Mouse (Mus musculus) forebrain, postnatal 0 days (tissue): ENCODE results near the gene Gm10096. TPM values are rescaled to one million over a fixed set of nuclear protein-coding genes. Genes with fewer than 3 reads are reported as not detected.
"Not testable (repeated sequence)": the region's sequence is repeated elsewhere in the genome, so short reads cannot be mapped to it uniquely, and the experiment has no call there.

Source experiments
- ATAC-seq: fragments of 200-750 bp; cut with Nextera tagmentation; 2 replicates; pipeline ENCODE4 v1.8.0; 2017; ENCODE audit warnings: mild to moderate bottlenecking, moderate library complexity
- DNase-seq: peaks from one replicate; pipeline ENCODE4 v3.0.0-alpha.2; 2015
- H3K27ac ChIP-seq: fragments of 300-500 bp; sonication (generic); 2 replicates; pipeline ENCODE4 v1.5.1; 2014; ENCODE audit warnings: low read depth, mild to moderate bottlenecking, antibody characterized with exemption, low read length, moderate library complexity, mixed read lengths
- H3K27me3 ChIP-seq: fragments of 300-500 bp; sonication (generic); 2 replicates; pipeline ENCODE4 v1.6.1; 2014; ENCODE audit warnings: mild to moderate bottlenecking, low read length, mixed read lengths; ENCODE audit not compliant: insufficient read depth
- H3K36me3 ChIP-seq: fragments of 300-500 bp; sonication (generic); 2 replicates; pipeline ENCODE4 v1.6.1; 2014; ENCODE audit warnings: mild to moderate bottlenecking, moderate library complexity; ENCODE audit not compliant: insufficient read depth
- H3K4me1 ChIP-seq: fragments of 300-500 bp; sonication (generic); 2 replicates; pipeline ENCODE4 v1.6.1; 2014; ENCODE audit warnings: antibody characterized with exemption; ENCODE audit not compliant: insufficient read depth
- H3K4me2 ChIP-seq: fragments of 300-500 bp; sonication (generic); 2 replicates; pipeline ENCODE4 v1.6.1; 2014; ENCODE audit warnings: low read depth, mild to moderate bottlenecking, moderate library complexity
- H3K4me3 ChIP-seq: fragments of 300-500 bp; sonication (generic); 2 replicates; pipeline ENCODE4 v1.5.1; 2014; ENCODE audit warnings: low read depth, low read length, mixed read lengths
- H3K9ac ChIP-seq: fragments of 300-500 bp; sonication (generic); 2 replicates; pipeline ENCODE4 v1.6.1; 2014; ENCODE audit warnings: mild to moderate bottlenecking
- H3K9me3 ChIP-seq: fragments of 300-500 bp; sonication (generic); 2 replicates; pipeline ENCODE4 v1.6.1; 2016; ENCODE audit warnings: low read length
- WGBS: fragments of 180-500 bp; shearing (Covaris S2); extraction: QIAGEN DNeasy Blood & Tissue Kit; methylation state at CpG from one replicate; pipeline ENCODE4 v1.1.7; 2014; 5-methylcytosine and 5-hydroxymethylcytosine counted together
- polyA plus RNA-seq: library from polyadenylated mRNA; unstranded; fragments of >200 nt; fragmentation: Nextera tagmentation; extraction: Ambion mirVana; gene quantifications from 2 replicates; pipeline ENCODE4 v1.2.1, GENCODE M21; 2015
- total RNA-seq: library from RNA; depleted of rRNA; stranded (reverse); fragments of >200 nt; gene quantifications from 2 replicates; pipeline ENCODE4 v1.2.3, GENCODE M21; 2014; rRNA removed

Gene Gm10096
- total RNA-seq, result not detected in 2 replicates
- not detected in 2 replicates for polyA plus RNA-seq

DNA sequence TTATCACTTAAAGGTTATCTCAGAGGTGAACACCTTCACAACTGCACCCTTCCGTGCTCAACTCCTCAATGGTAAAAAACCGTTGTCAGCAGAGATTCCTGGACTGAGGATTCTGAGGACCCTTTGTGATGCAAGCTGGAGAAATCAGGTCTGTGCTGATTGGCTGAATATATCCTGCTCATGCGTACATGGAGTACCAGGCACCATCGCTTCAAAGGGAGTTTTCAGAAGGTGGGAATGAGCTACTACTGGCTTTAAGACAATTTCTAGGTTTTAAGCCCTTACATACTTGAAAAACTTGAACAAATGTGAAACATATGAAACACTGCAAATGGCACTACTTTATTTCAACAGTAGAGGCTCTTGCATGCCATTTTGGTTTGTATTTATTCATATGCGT lies at the start of gene Gm10096:
Gm10096 (minus strand) TSS at position 101 of the 400 bp plus-strand sequence.
- not testable (repeated sequence) for H3K27me3 ChIP-seq, H3K9me3 ChIP-seq, H3K4me3 ChIP-seq, ATAC-seq, H3K9ac ChIP-seq, H3K27ac ChIP-seq, DNase-seq, H3K36me3 ChIP-seq, H3K4me1 ChIP-seq, H3K4me2 ChIP-seq
- WGBS, result no CpG with 5 or more reads among the region's 5 CpGs
